Comparison of ENCODE assay signal across 12 mouse cellular contexts in genomic region chr8:3536053-3536841, GRCm38 (mm10). TPM values are rescaled to one million over a fixed set of nuclear protein-coding genes. Genes with fewer than 3 reads are reported as not detected.
A peak's percentile ranks its signal among the peaks of the same experiment; 100 is the strongest.
DNase-seq lines count a peak whose midpoint lies in the region; ATAC-seq and TF ChIP-seq lines count a peak whose summit lies in the region.
"Had no signal": no experiment of that assay in that cellular context is flagged by ENCODE, and none has a peak within 500 bp of the region (broad histone marks: within the 10 kb centered on the region; RNA-seq: fewer than 3 reads in every experiment).

No protein-coding gene starts in this region.

- TF ChIP-seq EP300 in CH12.LX (IDR thresholded peaks at IDR 0.05; ENCODE audit: low read length): no peak

- 50% methylated on average over 15 of the region's 15 CpGs for WGBS in heart, embryonic 12.5 days

- DNase-seq in heart, postnatal 4 days: no peak
- peak; percentile 54 for DNase-seq in CH12.LX (ENCODE audit: extremely low read depth)
- peak; percentile 13 to 34 for DNase-seq in lung, postnatal 4 days
- no peak for DNase-seq in yolk sac, embryonic 10.5 days (ENCODE audit: low spot score)
- no peak for DNase-seq in cerebellum, adult 11 months
- no peak for DNase-seq in MN1 (ENCODE audit: low spot score)
- DNase-seq: cerebellum, postnatal 25 days; heart, postnatal 36 days had no signal

- no peak overlapping the region for H3K4me3 ChIP-seq in heart, embryonic 12.5 days
- H3K4me3 ChIP-seq in CH12.LX (replicated peaks in 1 of 3; ENCODE audit: low read depth in 2 of 3, low read length in 2 of 3, poor library complexity in 1 of 3): no peak overlapping the region
- peak overlapping the region; percentile 12 for H3K4me3 ChIP-seq in erythroblast, embryonic 14.5 days (replicated peaks)
- H3K4me3 ChIP-seq: midbrain, embryonic 15.5 days had no signal

- H3K79me2 ChIP-seq in CH12.LX (replicated peaks; ENCODE audit: control insufficient read depth, extremely low read depth, insufficient read depth, poor library complexity, severe bottlenecking): no peaks in the 10 kb centered on the region

- no peak overlapping the region for H3K27ac ChIP-seq in heart, embryonic 12.5 days (ENCODE audit: poor library complexity, severe bottlenecking)
- no peak overlapping the region for H3K27ac ChIP-seq in CH12.LX (ENCODE audit: insufficient read depth, low read depth)
- H3K27ac ChIP-seq: midbrain, embryonic 15.5 days had no signal

- no peaks in the 10 kb centered on the region for H3K4me1 ChIP-seq in heart, embryonic 12.5 days (replicated peaks)
- peaks cover 0 to 9% of the 10 kb centered on the region in 2 experiments; a peak in 2 of 4 replicates for H3K4me1 ChIP-seq in CH12.LX (ENCODE audit: control insufficient read depth in 1 of 2, insufficient read depth in 2 of 2)
- H3K4me1 ChIP-seq in erythroblast, embryonic 14.5 days (ENCODE audit: control insufficient read depth): peaks cover 21% of the 10 kb centered on the region
- H3K4me1 ChIP-seq: midbrain, embryonic 15.5 days had no signal

- no peak for TF ChIP-seq RAD21 in CH12.LX (IDR thresholded peaks at IDR 0.05; ENCODE audit: low read depth, low read length)

- no peak for TF ChIP-seq CTCF in CH12.LX (conservative IDR thresholded peaks at IDR 0.05 in 1 of 2, IDR thresholded peaks at IDR 0.05 in 1 of 2; ENCODE audit: low read depth in 2 of 2, low read length in 2 of 2)

- no peaks in the 10 kb centered on the region for H3K27me3 ChIP-seq in heart, embryonic 12.5 days (replicated peaks)
- no peaks in the 10 kb centered on the region for H3K27me3 ChIP-seq in CH12.LX (replicated peaks)
- no peaks in the 10 kb centered on the region for H3K27me3 ChIP-seq in erythroblast, embryonic 14.5 days (ENCODE audit: control insufficient read depth)
- H3K27me3 ChIP-seq: midbrain, embryonic 15.5 days; Patski had no signal

- H3K4me2 ChIP-seq in heart, embryonic 12.5 days: no peak overlapping the region
- no peak overlapping the region for H3K4me2 ChIP-seq in CH12.LX (ENCODE audit: insufficient read depth, low read depth, poor library complexity, severe bottlenecking)
- H3K4me2 ChIP-seq: midbrain, embryonic 15.5 days had no signal

- no peak for TF ChIP-seq POLR2A in CH12.LX (IDR thresholded peaks at IDR 0.05; ENCODE audit: low read depth, low read length)

- dilution Hi-C loops in CH12.LX (cut with MboI; ENCODE audit: extremely low pct_ligation_motif_present, extremely low pct_unique_long_range_greater_than_20kb, low sequenced_read_pairs): no loop called here

- peaks cover 79% of the 10 kb centered on the region for H3K36me3 ChIP-seq in heart, embryonic 12.5 days
- H3K36me3 ChIP-seq in CH12.LX (replicated peaks in 1 of 2; ENCODE audit: control insufficient read depth in 1 of 2, insufficient read depth in 1 of 2, low read length in 1 of 2): peaks cover 77 to 95% of the 10 kb centered on the region in 2 experiments
- H3K36me3 ChIP-seq in erythroblast, embryonic 14.5 days (ENCODE audit: control insufficient read depth): peaks cover 91% of the 10 kb centered on the region

- H3K9ac ChIP-seq in heart, embryonic 12.5 days: no peak overlapping the region
- H3K9ac ChIP-seq in CH12.LX (ENCODE audit: insufficient read depth, low read depth): no peak overlapping the region
- H3K9ac ChIP-seq: midbrain, embryonic 15.5 days had no signal

- H3K9me3 ChIP-seq in heart, embryonic 12.5 days (replicated peaks): no peaks in the 10 kb centered on the region
- no peaks in the 10 kb centered on the region for H3K9me3 ChIP-seq in CH12.LX (replicated peaks; ENCODE audit: low read length)
- no peaks in the 10 kb centered on the region for H3K9me3 ChIP-seq in erythroblast, embryonic 14.5 days (ENCODE audit: control insufficient read depth, low read length)
- H3K9me3 ChIP-seq: midbrain, embryonic 15.5 days had no signal

- ATAC-seq in heart, embryonic 12.5 days (ENCODE audit: insufficient number of reproducible peaks, low FRiP score): peak; percentile 67; the same call in 1 of the 2 replicates
- ATAC-seq: midbrain, embryonic 15.5 days; Patski had no signal

- in situ Hi-C loops in CH12.LX (cut with MboI; ENCODE audit: low pct_ligation_motif_present, low pct_unique_long_range_greater_than_20kb, low sequenced_read_pairs): no loop called here

TF ChIP-seq in CH12.LX, 34 proteins besides CTCF, POLR2A, EP300 and RAD21:
- TF ChIP-seq MXI1 (IDR thresholded peaks at IDR 0.05; ENCODE audit: low read depth, low read length): no peak

RNA-seq across cellular contexts. Expression of gene Pnpla6, which starts 21.1 kb away (rescaled TPM):
- polyA plus RNA-seq in heart, embryonic 12.5 days (2016; fragmentation: Nextera tagmentation; extraction: Ambion mirVana): 21.7 and 23.4 TPM in 2 replicates
- 10 to 100 TPM; 15.1 to 15.9 TPM for total RNA-seq in heart, postnatal 4 days (2021)
- 27.7 and 29.6 TPM in 2 replicates for total RNA-seq in CH12.LX (2012; rRNA removed)
- total RNA-seq in CH12.LX (2014; rRNA removed): 12.5 and 13.7 TPM in 2 replicates
- 38.6 and 39.8 TPM in 2 replicates for polyA plus RNA-seq in CH12.LX (2012; ENCODE audit: insufficient read length, low read depth)
- 1.7 and 1.9 TPM in 2 replicates for polyA plus RNA-seq in erythroblast, embryonic 14.5 days (2012)

RNA-seq across cellular contexts. Expression of gene C330021F23Rik, which starts 31.5 kb away (rescaled TPM):
- 4.7 and 5.2 TPM in 2 replicates for polyA plus RNA-seq in heart, embryonic 12.5 days (2016; fragmentation: Nextera tagmentation; extraction: Ambion mirVana)
- 1 to 10 TPM; 1.1 to 2.2 TPM for total RNA-seq in heart, postnatal 4 days (2021)
- total RNA-seq in CH12.LX (2012; rRNA removed): 0.84 and 1.1 TPM in 2 replicates
- total RNA-seq in CH12.LX (2014; rRNA removed): not detected in 2 replicates
- 0.60 and 1.0 TPM in 2 replicates for polyA plus RNA-seq in CH12.LX (2012; ENCODE audit: insufficient read length, low read depth)
- polyA plus RNA-seq in erythroblast, embryonic 14.5 days (2012): not detected in 2 replicates
- total RNA-seq: heart, postnatal 36 days had no signal

RNA-seq across cellular contexts. Expression of gene Mcoln1, which starts 36.0 kb away (rescaled TPM):
- 52.7 and 53.5 TPM in 2 replicates for polyA plus RNA-seq in heart, embryonic 12.5 days (2016; fragmentation: Nextera tagmentation; extraction: Ambion mirVana)
- 10 to 100 TPM; 26.4 to 29.0 TPM for total RNA-seq in heart, postnatal 4 days (2021)
- 18.1 and 20.5 TPM in 2 replicates for total RNA-seq in CH12.LX (2012; rRNA removed)
- 11.5 and 13.0 TPM in 2 replicates for total RNA-seq in CH12.LX (2014; rRNA removed)
- 26.5 and 28.0 TPM in 2 replicates for polyA plus RNA-seq in CH12.LX (2012; ENCODE audit: insufficient read length, low read depth)
- 10.0 and 15.4 TPM in 2 replicates for polyA plus RNA-seq in erythroblast, embryonic 14.5 days (2012)

RNA-seq across cellular contexts. Expression of gene Zfp358, which starts 43.3 kb away (rescaled TPM):
- 34.2 and 36.2 TPM in 2 replicates for polyA plus RNA-seq in heart, embryonic 12.5 days (2016; fragmentation: Nextera tagmentation; extraction: Ambion mirVana)
- 10 to 100 TPM; 24.6 to 26.1 TPM for total RNA-seq in heart, postnatal 4 days (2021)
- total RNA-seq in CH12.LX (2012; rRNA removed) (0.25 and 0.64 TPM in 2 replicates), CH12.LX (2014; rRNA removed) (0.54 TPM in 1 of 2 replicates, not detected in the other)
- polyA plus RNA-seq in CH12.LX (2012; ENCODE audit: insufficient read length, low read depth): 0.17 TPM in 1 of 2 replicates, not detected in the other
- polyA plus RNA-seq in erythroblast, embryonic 14.5 days (2012): 0.07 and 0.20 TPM in 2 replicates

RNA-seq across cellular contexts. Expression of gene Camsap3, which starts 50.8 kb away (rescaled TPM):
- polyA plus RNA-seq in heart, embryonic 12.5 days (2016; fragmentation: Nextera tagmentation; extraction: Ambion mirVana): 1.4 and 2.4 TPM in 2 replicates
- total RNA-seq in heart, postnatal 4 days (2021): 1 to 10 TPM; 1.5 to 2.9 TPM
- total RNA-seq in CH12.LX (2012; rRNA removed): 0.51 and 0.67 TPM in 2 replicates
- not detected in 2 replicates for total RNA-seq in CH12.LX (2014; rRNA removed)
- polyA plus RNA-seq in CH12.LX (2012; ENCODE audit: insufficient read length, low read depth): 0.36 and 0.50 TPM in 2 replicates
- polyA plus RNA-seq in erythroblast, embryonic 14.5 days (2012): 0.37 and 0.54 TPM in 2 replicates

Comparison
In these comparisons a context has a peak if more than half of its experiments do, and no peak if none do; other contexts are left out.
1. DNase-seq: peak in CH12.LX (single experiment) and lung, postnatal 4 days (2 of 2); none in heart, postnatal 4 days (single experiment), yolk sac, embryonic 10.5 days (single experiment), cerebellum, adult 11 months (single experiment) and MN1 (single experiment).